Mouse (Mus musculus) kidney, postnatal 36 days (tissue): ENCODE data around the gene Ube2s.
A peak's percentile ranks its signal among the peaks of the same experiment; 100 is the strongest.

Experiments
- DNase-seq, 2 experiments: peaks; one replicate each; pipeline ENCODE4 v3.0.0; 2021 to 2022; ENCODE audit warnings: mixed read lengths in 2 of 2

Ube2s gene

DNA sequence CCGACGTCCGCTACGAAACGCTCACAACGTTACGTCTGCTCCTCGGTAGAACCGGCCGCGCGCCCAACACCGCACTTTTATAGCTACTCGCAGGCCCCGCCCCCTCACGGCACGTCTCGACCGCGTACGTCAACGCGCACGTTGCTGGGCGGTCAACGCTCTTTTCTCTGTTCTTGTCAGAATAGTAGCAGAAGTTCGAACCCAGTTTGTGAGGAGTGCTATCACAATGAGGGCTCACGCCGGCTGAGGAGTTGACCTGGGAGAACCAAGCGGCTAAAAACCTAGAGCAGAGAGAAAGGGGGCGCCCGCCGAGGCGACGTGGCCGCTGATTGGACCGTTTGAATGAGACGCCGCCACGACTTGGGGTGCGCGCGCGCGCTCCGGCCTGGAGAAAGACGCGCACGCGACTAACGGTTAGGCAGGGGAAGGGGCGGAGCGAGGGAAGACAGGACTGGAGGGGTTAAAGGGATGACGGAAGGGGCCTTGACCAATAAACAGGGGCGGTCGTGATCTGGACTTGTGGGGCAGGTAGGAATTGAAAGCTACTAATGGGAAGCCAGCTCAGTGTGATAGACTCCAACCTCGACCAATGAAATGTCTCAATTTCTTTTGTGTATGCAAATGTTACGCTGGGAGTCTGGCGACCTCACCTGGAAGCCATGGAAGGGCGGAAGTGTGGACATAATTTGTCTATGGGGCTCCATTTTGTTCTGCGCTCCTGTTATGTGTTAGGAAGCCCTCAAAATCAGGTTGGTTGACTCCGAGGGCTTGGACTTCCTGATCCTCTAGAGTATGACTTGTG, at the start of gene Ube2s:
Gene Ube2s, minus strand, starts transcription at position 288 of the 802 bp plus-strand sequence.
- peak; percentile 99 to 100 for DNase-seq

DNA sequence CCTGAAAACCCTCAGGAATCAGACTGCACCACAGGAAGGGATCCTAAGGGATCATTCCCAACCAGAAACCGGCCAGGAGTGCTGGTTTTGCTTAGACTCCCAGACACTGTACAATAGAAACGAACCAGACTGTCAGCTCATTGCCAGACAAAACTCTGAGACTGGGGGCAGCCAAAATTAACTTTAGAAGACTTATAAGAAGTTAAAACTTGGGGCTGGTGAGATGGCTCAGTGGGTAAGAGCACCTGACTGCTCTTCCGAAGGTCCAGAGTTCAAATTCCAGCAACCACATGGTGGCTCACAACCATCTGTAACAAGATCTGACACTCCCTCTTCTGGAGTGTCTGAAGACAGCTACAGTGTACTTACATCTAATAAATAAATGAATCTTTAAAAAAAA, 48.5 kb upstream of the Ube2s start:
- peak; percentile 36 to 60 for DNase-seq

DNA sequence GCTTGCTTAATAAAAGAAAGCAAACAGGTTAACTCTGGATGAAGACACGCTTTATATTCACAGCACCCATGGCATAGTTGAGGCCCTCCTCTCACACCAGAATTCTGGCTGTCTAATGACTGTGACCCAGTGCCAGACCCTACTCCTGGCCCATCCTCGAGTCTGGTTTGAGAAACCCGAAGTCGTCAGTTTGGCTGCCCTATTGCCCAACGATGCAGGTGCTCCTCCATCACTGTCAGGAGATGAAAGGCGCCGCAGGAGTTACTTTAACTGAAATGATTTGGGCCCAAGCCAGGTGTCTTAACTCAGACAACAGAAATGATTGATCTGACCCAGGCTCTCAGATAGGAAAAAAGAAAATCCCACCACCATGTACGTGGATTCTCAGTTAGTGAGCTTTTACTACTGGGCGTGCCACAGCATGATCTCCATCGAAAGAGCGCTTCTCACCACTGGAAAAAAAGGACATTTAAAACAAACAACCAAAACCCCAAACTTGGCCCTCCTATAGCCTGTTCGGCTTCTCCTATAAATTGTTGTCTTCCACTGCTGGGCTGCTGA, 47.1 kb upstream of the Ube2s start:
- DNase-seq: no peak

DNA sequence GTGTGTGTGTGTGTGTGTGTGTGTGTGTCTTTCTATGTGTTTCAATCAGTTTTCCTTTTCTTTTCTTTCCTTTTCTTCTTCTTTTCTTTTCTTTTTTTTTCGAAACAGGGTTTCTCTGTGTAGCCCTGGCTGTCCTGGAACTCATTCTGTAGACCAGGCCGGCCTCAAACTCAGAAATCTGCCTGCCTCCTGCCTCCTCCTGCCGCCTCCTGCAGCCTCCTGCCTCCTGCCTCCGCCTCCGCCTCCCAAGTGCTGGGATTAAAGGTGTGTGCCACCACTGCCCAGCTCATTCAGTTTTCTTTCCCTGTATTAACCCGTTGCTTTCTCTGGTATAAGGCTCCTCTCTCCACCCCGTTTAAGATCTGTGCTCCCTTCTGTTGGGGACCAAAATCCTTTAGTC, 44.9 kb upstream of the Ube2s start:
- peak in 1 of 2 experiments; percentile 35 for DNase-seq

DNA sequence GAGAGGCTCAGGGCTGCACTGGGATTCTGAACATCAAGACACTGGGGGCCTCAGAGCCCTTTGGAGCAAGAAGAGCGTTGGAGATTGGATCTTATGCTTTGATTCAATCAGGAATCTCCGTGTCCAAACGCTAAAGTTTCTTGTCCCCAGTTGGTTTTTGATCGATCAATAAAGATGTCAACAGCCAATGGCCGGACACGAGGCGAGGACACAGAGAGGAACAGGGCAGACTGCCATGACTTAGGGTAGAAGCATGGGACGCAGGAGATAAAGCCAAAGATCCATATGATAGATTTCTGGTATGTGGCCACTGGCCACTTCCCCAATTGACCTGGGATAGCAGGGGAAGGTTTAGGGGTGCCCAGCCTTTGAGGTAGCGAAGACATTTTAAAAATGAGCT, 44.1 kb upstream of the Ube2s start:
- no peak for DNase-seq

DNA sequence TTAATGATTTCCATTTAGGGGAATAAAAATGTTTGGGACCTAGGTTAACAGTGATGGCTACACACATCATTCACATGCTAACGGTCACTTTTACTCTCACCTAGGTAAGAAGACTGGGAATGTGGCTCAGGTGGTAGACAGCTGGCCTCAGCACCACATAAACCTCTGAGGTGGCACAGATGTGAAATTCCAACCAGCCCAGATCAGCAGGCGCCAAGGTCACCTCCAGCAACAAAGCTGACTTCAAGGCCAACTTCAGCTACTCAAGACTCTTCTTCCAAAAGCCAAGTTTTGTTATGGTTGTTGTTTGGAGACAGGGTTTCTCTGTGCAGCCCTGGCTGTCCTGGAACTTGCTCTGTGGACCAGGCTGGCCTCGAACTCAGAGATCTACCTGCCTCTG, 41.2 kb upstream of the Ube2s start:
- no peak for DNase-seq

DNA sequence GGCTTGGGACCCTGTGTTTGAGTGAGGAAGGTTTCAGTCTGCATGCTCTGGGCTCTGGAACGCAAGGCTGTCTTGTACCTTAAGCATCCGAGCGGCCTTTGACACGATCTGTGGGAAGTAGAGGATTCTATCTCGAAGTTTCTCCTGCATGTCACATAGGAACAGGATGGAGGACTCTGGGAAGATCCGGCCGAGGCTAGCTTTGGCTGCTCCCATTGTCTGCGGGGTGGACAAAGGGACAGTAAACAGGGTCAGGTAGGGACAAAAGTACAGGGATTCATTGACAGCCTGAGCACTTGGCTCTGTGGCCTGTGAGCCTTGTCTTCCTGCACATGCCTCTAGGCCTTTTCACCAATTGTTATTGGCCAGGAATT, 38.9 kb upstream of the Ube2s start:
- DNase-seq: no peak

DNA sequence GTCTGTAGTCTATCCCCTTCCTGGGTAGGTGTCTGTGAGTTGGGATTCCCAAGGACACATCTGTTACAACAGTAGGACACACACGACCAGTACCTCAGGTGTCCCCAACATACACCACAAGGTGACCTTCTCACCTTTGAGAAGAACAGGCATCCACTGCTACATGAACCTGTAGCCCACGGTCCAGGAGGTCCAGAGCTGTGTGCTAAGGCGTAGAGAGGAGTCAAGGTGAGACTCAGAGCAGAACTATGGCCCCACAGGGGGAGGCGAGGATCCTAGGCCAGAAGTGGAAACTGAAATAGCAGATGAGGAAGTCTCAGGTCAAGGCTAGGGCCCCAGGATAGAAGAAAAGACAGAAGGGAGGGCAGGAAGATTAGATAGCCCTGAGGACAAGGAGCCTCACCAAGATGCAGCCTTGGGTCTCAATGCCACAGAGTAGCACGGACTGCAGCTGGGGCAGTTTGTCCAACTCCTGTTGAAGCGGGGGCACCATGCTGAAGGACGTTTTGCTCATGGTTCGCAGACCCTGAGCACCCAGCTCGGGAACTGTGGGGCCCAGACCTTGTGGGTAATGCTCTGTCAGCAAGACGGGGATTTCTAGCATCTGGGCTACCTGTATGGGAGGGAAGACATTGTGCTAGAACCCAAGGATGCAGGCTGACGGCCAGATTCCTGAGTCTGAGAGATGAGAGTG, 38.4 kb upstream of the Ube2s start:
- no peak for DNase-seq

DNA sequence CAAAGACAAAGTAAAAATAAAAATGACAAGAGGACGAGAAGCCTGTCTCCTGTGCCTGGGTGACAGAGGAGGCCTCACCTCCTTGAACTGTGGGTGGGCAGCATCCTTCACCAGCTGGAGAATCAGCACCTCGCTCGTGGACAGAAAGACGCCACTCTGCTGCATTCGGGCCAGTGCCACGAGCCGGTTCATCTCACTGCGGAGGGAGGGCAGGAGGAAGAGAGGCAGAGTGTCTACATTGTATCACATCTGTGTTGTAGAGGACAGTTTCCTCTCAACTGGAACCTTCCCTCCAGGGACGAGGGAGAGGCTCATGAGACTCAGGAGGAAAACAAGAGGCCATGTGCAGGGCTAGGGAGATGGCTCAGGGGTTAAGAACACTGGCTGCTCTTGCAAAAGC, 37.0 kb upstream of the Ube2s start:
- DNase-seq: no peak

DNA sequence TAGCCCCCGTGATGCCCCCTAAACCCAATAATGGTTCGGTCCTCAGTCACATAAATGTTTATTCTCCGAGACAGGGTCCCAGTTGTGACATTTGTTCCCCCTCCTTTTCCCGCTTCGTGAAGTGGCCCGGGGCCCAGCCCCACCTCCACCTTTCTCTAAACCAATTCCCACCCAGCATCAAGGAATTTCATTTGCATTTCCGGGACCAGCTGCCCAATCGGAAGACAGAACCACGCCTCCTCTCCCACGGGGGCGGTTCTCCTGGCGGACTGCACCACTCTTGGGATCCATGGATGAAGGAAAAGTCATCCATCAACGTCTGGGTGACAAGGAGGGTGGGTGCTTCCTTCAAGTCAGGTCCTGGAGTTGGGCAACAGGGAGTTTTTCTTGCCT, 32.5 kb upstream of the Ube2s start:
- DNase-seq: peak; percentile 71 to 76

DNA sequence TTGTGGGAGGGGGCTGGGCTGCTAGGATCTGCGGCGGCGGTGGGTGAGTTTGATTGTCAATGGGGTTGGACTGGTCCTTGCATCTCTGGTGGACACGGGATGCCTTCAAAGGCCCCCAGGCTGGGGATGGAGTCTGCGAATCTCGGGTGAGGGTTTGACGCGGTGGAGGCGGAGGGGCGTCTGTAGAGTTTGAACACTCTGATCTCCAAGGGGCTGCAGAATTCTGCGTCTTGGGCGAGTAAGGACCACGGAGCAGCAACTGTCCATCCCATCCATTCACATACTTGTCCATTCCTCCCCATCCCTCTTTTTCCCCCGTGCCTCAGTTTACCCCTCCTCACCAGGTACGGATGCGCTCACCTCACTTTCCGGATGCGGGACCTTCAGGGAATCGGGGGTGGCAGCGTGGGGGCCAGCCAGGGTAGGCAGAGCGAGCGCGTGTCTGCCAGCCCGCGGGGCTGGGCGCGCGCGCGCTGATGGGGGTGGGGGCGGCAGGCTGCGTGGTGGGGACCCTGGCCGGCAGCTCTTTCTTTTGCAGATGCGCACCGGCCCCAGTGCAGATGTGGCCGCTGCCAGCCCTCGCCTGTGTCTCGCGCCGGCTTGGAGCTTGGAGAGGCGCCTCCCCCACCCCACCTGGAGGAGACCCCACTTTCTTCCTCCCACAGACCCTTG, 32.0 kb upstream of the Ube2s start, which contains the start of gene Shisa7:
Gene Shisa7, minus strand, starts transcription at position 452 of the 672 bp plus-strand sequence.
- no peak for DNase-seq

DNA sequence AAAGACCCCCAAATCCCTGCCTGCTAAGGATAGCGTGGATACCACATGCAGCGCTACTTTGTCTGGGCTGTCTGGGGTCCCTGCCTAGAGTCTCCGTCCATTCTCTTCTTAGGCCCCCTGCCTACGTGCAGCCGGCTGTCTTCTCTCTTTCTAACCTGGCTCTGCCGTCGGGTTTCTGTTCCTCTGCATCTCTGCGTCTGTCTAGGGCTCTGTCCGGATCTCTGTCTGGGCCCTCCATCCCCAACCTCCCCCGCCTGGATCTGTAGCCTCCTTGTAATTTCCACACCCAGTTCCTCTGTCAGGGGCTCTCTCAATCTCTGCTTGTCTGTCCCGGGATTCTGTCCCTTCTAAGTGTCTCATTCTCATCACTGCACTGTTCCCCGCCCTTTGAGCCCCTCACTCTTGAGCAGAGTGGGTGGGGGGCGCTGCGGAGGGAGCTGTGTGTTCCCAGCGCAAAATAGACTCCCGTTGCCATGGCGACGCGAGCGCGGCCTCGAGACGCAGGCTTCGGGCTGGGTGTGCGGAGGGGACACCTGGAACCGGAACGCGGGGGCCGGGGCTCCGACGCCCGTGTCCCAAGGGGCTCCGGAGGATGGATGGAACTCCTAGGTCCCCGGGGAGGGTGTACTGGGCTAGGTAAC, 31.3 kb upstream of the Ube2s start:
- peak in 1 of 2 experiments; percentile 18 for DNase-seq

DNA sequence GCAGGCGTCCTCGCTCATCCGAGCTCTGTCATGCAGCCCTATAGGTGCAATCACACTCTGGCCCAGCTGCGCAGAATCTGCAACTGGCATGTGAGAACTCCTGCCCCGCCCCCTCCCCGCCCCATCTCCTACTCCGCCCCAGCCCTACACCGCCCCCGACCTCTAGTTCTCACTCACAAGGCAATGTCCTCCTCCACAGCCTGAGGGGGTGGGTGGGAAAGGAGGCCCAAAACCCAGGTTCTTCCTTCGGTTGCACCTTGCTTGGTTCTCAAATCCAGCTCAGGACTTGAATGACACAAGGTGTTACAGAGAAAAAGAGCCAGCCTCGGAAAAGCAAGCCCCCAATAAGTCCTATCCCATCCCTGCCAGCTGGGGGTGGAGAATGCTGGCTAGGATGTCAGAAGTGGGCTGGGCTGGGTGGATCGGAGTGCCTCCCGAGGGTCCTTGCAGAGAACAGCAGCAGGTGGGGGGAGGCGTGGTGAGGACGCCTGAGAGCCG, 30.3 kb upstream of the Ube2s start:
- peak in 1 of 2 experiments; percentile 42 for DNase-seq

DNA sequence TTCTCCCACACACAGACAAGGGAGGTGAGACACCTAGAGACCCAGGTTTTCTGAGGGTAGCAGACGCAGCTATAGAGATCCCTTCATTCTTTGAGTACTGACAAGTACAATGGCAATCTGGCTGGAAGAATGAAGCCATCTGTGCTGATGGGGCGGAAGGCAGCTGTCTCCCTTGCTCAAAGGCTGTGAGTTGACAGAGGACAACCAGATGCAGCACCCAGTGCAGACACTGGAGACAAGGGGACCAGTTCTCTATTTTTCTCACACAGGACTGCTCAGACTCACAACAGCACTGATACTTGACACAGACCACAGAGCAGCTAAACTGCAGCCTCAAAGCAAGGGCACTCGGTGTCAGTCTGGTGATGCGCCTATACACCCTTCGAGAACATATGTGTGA, 29.7 kb upstream of the Ube2s start:
- DNase-seq: no peak

DNA sequence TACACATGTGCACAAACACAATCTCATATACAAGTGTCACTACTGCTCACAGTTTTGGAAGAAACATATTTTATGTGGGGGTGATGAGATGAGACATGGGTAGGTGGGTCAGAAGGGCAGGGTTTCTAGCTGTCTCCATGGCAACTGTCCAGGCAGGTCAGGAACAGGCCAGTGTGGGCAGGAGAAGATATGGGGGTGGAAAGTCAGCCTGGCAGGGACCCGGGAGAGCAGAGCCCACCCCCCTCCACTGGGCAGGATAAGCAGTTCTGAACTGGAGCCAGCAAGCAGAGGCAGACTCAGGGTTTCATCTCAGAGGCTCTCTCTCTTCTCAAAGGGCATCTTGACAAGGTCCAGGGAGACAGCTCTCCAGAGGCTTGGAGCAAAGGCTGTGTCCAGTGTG, 25.2 kb upstream of the Ube2s start:
- DNase-seq: no peak

DNA sequence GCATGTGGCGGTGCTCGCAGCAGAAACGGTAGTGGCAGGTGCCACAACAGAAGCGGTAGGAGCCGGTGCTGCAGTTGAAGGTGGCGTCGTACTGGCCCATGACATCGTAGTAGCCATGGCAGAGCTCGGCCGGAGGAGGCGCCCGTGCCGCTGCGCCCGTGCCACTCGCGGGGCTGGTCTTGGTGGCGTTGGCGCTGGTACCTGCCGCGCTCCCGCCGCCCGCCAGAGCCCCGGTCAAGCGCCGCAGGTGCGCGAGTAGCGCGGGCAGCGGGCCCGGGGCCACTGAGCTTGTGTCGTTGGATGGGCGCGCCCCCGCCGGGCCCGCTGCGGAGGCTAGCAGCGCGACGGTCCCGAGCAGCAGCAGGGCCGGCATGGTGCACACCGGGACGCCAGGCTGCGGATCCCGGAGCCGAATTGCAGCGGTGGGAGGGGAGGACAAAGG, 24.0 kb upstream of the Ube2s start:
- peak; percentile 82 to 86 for DNase-seq

DNA sequence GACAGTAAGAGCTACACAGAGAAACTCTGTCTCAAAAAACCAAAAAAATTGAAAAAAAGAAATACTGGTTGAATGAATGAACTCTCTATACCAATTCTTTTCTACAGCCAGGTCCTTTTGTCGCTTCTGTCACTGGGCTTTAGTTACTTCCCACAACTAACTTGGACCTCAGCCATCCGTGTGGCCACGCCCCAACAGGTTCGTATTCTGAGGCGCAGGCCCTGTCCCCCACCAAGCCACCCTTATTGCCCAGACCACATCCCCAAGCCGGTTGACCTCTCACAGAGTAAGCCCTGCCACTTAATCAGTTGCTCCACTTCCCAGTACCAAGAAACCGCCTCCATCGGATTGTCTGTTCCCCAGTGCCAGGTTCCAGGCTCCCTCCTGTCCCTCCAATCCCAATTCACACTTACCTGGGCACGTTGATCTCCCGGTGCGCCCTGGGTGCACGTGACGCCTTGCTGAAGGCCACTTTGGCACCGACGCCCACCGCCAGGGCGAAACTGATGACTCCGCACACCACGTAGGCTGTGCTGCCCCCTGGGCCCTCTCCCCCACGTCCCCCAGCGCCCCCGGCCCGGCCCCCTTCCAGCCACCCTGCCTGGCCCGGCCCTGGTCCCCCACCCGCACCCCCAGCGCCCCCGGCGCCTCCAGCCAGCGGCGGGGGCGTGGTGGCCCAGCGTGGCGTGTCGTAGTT, 23.4 kb upstream of the Ube2s start:
- DNase-seq: peak in 1 of 2 experiments; percentile 51

DNA sequence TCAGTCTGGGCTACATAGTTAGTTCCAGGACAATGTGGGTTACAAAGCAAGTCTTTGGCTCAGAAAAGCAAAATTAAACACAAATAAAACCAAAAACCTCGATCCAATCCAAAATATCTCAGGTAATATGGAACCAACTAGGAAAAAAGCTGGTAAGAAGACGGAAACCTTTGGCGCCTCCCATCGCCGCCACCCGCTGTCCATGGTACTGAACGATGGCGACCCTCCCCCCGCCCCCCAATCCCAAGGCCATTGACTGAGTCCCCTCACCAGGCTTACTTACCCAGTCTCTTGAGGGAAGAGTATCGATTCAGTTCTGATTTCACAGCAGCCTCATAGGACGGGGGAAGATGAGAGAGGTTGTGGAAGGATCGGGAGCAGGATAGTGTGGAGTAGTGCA, 18.1 kb upstream of the Ube2s start:
- no peak for DNase-seq

DNA sequence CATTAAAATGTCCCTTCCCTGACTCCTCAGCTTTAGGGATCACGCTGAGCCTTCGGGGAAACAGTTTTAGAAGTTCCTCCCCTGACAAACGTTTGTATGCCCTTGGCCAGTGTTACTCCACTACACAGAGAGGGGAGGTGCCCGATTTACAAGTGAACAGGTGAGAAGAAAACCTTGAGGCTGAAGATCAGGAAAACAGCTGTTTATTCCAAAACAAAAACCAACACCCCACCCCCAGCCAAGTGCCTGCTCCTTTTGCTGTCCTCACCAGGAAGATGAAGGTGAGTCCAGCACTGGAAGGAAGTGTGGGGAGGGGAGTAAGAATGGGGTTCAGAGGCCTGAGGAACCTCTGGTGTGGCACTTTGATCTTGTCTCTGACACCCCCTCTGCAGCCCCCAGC, 13.0 kb upstream of the Ube2s start:
- DNase-seq: no peak

DNA sequence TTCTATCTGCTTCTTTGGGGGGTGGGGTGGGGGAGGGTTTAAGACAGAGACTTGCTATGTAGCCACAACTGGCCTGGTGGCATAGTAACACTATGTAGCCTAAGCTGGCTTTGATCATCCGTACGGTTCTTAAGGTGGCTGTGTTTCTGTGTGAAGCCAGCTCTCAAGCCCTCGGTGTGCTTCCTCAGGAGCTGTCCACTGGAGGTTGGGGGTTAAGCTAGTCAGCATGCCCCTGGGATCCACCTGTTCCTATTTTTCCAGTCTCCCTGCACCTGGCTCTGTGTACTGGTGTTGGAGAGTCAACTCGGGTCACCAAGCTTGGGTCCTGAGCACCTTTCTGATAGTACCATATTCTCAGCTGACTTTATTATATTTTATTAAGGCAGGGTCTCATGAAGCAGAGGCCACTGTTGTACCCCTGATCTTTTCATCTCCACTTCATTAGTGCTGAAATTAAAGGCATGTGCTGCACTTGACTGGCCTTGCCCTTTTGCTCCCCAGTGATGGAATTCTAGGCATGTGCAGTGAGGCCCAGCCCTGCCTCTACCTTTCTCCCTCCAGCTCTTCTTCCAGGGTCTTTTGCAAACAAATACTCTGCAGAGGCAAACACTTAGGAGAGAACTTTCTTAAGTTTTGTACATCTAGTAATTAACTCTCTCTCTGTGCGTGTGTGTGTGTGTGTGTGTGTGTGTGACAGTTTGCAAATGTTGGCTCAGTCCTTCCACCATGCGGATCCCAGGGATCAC, 9.9 kb upstream of the Ube2s start:
- peak in 1 of 2 experiments; percentile 36 for DNase-seq

DNA sequence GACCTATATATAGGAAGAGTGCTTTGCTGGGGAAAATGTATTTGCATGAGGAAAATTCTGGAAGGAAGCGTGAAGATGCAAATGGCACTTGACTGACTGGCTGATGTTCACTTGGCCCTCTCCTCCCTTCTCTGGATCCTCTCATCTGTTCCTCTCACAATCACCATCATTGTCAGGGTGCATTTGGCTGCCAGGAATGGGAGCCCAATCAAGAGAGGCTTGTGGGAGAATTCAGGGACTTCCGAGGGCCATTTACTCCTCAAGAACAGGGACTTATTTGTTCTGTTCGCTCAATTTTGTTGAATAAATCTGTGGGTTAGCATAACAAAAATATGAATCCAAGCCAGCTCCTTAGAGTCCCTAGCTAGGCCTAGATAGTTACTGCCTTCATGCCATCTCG, 9.3 kb upstream of the Ube2s start:
- no peak for DNase-seq
